Mouse (Mus musculus) hindbrain, embryonic 14.5 days (tissue): ENCODE measurements at regions not wholly inside any gene's neighbourhood (a gene's known extent, or its start where the extent isn't known, plus 50 kb on each side); places are given as distances from the start of the nearest gene placed in this dataset.
A peak's percentile ranks its signal among the peaks of the same experiment; 100 is the strongest.

Experiments used
- ATAC-seq: fragments of 200-750 bp; cut with Nextera tagmentation; 2 replicates; pipeline ENCODE4 v1.8.0; 2017; ENCODE audit warnings: moderate number of reproducible peaks, mild to moderate bottlenecking, moderate TSS enrichment, moderate library complexity; ENCODE audit not compliant: low FRiP score
- DNase-seq: peaks from one replicate; pipeline ENCODE4 v3.0.0-alpha.2; 2015; ENCODE audit warnings: low spot score
- H3K27ac ChIP-seq: fragments of 300-500 bp; sonication (generic); 2 replicates; pipeline ENCODE4 v1.5.1; 2014; ENCODE audit warnings: mild to moderate bottlenecking, moderate library complexity
- H3K27me3 ChIP-seq: fragments of 300-500 bp; sonication (generic); 2 replicates; pipeline ENCODE4 v1.6.1; 2014; ENCODE audit warnings: mild to moderate bottlenecking, low read length, mixed read lengths; ENCODE audit not compliant: control insufficient read depth, insufficient read depth
- H3K36me3 ChIP-seq: fragments of 300-500 bp; sonication (generic); replicated peaks from 2 replicates; pipeline ENCODE4 v1.6.1; 2014; ENCODE audit not compliant: control insufficient read depth, insufficient read depth
- H3K4me1 ChIP-seq: fragments of 300-500 bp; sonication (generic); replicated peaks from 2 replicates; pipeline ENCODE4 v1.6.1; 2014; ENCODE audit warnings: antibody characterized with exemption, low read length, mixed read lengths; ENCODE audit not compliant: control insufficient read depth, insufficient read depth
- H3K4me2 ChIP-seq: fragments of 300-500 bp; sonication (generic); replicated peaks from 2 replicates; pipeline ENCODE4 v1.6.1; 2014; ENCODE audit warnings: mild to moderate bottlenecking, moderate library complexity
- H3K4me3 ChIP-seq: fragments of 300-500 bp; sonication (generic); replicated peaks from 2 replicates; pipeline ENCODE4 v1.5.1; 2014; ENCODE audit warnings: mild to moderate bottlenecking, low read length
- H3K9ac ChIP-seq: fragments of 300-500 bp; sonication (generic); 2 replicates; pipeline ENCODE4 v1.6.1; 2014
- H3K9me3 ChIP-seq: fragments of 300-500 bp; sonication (generic); 2 replicates; pipeline ENCODE4 v1.6.1; 2016; ENCODE audit warnings: low read length; ENCODE audit not compliant: control insufficient read depth
- WGBS: fragments of 180-500 bp; shearing (Covaris S2); extraction: QIAGEN DNeasy Blood & Tissue Kit; methylation state at CpG from one replicate; pipeline ENCODE4 v1.1.7; 2014; 5-methylcytosine and 5-hydroxymethylcytosine counted together

DNA sequence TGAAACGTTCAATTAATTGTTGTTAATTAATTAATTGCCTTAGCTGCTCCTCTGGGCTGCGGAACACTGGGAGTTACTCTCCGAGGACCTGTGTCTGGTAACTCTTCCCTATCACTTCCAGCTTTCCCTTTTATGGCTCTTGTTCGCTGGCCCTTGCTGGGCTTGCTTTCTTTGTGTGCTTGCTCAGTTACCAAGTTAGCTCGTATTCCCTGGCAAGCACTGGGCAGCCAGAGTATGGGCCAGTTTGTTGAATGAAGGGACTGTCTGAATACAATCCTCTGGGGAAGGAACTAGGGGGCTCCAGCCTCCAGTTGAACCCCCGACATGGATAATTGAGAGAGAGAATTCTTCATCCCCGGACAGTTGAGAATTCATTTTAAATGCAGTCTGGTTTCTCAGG is 116.4 kb downstream of the Trim29 start:
- H3K4me1 ChIP-seq: peaks cover 8% of the 10 kb centered on the region; the same call in 1 of the 2 replicates
- no peaks in the 10 kb centered on the region for H3K36me3 ChIP-seq
- no peak overlapping the region for H3K4me3 ChIP-seq
- DNase-seq: peak; percentile 32
- WGBS: 35% methylated on average over 7 of the region's 7 CpGs
- no peak for ATAC-seq
- H3K9ac ChIP-seq: 0 out of 2 replicates have a peak overlapping the region, but pooled peaks have one; percentile 8
- no peak overlapping the region for H3K4me2 ChIP-seq
- H3K9me3 ChIP-seq: no peaks in the 10 kb centered on the region
- H3K27ac ChIP-seq: no peak overlapping the region
- no peaks in the 10 kb centered on the region for H3K27me3 ChIP-seq

DNA sequence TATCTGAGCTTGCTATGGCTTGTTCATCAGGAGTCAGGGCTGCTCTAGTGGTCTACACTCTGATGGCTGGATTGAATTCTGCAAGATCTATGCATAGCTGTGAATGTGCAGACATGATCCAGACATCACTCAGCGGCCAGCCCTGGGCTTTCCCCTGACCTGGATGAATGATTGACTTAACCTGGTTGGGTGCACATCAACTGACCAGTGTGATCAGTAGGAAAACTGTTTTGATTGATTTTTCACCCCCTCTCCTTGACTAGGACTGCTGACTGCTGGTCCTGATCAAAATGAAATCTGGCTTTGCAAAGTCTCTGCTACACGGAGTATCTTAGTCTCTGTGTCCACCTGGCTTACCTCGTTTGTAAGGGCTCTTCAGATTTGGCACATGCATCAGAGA is 123.3 kb downstream of the Trim29 start:
- no peak overlapping the region for H3K4me3 ChIP-seq
- WGBS: 72% methylated on average over 3 of the region's 3 CpGs
- DNase-seq (no peak), ATAC-seq (no peak)
- H3K4me2 ChIP-seq: no peak overlapping the region
- no peaks in the 10 kb centered on the region for H3K9me3 ChIP-seq
- H3K27me3 ChIP-seq: no peaks in the 10 kb centered on the region
- no peak overlapping the region for H3K9ac ChIP-seq
- peaks cover 9% of the 10 kb centered on the region; the same call in 1 of the 2 replicates for H3K4me1 ChIP-seq
- H3K36me3 ChIP-seq: no peaks in the 10 kb centered on the region
- no peak overlapping the region for H3K27ac ChIP-seq

DNA sequence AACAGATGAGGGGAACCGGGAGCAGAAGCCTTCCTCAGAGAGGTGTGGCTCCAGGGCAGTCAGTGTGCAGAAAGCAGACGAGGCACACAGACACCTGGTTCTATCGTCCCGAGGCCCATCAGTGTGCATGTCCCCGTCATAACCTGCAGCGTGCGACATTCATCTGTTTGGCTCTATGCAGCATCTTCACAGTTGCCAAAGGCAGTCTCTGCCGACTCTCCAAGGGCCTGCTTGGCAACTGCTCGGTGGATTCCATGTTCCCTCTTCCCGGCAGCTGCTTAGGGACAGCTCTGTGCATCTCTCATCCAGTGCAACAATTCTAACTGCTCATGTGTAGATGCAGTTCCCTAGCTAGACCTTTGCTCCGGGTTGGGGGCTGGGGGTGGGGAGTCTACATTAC is 127.8 kb downstream of the Trim29 start:
- no peaks in the 10 kb centered on the region for H3K36me3 ChIP-seq
- H3K27ac ChIP-seq: no peak overlapping the region
- H3K4me1 ChIP-seq: peaks cover 4% of the 10 kb centered on the region; the same call in 1 of the 2 replicates
- H3K4me3 ChIP-seq: no peak overlapping the region
- no peaks in the 10 kb centered on the region for H3K9me3 ChIP-seq
- H3K4me2 ChIP-seq: no peak overlapping the region
- 73% methylated on average over 11 of the region's 11 CpGs for WGBS
- ATAC-seq (no peak), DNase-seq (no peak)
- no peak overlapping the region for H3K9ac ChIP-seq
- H3K27me3 ChIP-seq: no peaks in the 10 kb centered on the region

DNA sequence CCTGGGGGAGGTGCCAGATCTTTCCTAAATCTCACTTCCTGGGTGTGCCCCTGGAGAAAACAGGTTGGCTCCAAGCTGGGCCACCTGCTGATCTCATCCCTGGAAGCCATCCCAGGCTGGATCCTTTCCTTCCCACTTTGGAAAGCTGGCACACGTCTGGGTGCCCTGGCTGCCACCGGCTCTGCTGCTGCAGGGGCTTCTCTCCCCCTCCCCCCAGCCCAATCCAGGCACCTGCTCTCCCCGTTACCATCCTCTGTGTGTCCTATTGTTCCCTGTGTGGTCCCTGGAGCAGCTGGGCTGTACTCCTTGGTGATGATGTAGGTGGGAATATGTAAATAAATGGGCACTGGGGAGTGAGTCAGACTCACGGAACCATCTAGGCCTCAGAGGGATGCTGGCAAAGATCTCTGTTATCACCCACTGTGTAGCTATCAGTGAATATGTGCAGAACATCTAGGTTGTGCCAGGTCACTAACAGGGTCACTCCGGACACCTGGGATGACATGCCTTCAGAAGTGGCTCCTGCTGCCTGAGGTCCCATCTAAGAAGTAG is 130.4 kb downstream of the Trim29 start:
- H3K27me3 ChIP-seq: no peaks in the 10 kb centered on the region
- no peak for DNase-seq
- H3K9ac ChIP-seq: no peak overlapping the region
- no peak overlapping the region for H3K27ac ChIP-seq
- H3K4me1 ChIP-seq: no peaks in the 10 kb centered on the region
- no peaks in the 10 kb centered on the region for H3K9me3 ChIP-seq
- H3K36me3 ChIP-seq: no peaks in the 10 kb centered on the region
- WGBS: 41% methylated on average over 5 of the region's 5 CpGs
- no peak overlapping the region for H3K4me2 ChIP-seq
- no peak overlapping the region for H3K4me3 ChIP-seq
- ATAC-seq: peak; percentile 27; the same call in 1 of the 2 replicates

DNA sequence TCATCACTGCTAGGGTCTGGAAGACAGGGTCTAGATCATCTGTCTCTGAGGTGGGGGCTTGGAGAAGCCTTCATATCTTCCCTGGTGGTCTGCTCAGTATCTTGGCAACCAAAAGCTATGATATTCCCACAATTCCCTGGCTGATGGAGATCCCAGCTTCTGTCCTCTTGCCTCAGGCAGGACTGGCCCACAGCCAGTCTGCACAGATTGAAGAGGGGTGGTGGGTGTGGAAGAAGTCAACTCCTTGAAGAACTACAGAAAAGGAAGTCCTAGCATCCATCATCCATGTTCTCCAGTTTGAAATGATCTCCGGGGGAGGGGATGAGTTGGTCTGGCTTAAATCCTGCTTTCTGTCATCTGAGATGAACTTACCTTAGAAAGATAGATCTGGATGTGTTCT is 134.8 kb downstream of the Trim29 start:
- no peaks in the 10 kb centered on the region for H3K27me3 ChIP-seq

DNA sequence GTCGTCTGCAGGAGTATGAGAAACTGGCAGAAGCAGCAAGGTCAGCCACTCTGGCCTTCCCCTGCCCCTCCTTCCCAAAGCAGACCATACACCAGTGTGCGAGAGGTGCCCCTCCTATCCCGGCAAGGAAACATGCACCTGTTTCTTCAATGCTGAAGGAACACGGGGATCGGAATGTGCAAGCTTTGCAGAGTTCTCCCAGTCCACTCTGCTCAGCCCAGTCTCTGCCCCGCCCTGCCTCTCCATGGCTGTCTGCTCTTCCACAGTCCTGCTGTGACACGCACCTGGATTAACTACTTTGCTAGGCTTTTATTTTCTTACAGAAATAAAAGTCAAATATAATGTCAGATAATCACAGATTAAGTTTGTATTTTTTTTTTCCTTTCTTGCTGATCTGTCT is 136.7 kb downstream of the Trim29 start:
- Histone ChIP-seq H3K27ac (no peak overlapping the region), H3K4me2 (no peak overlapping the region), H3K36me3 (no peaks in the 10 kb centered on the region), H3K4me1 (no peaks in the 10 kb centered on the region), H3K9ac (no peak overlapping the region), H3K27me3 (no peaks in the 10 kb centered on the region), H3K4me3 (no peak overlapping the region), H3K9me3 (no peaks in the 10 kb centered on the region)
- ATAC-seq: no peak
- WGBS: 87% methylated on average over 7 of the region's 7 CpGs
- no peak for DNase-seq

More for the DNA sequence above, 134.8 kb downstream of the Trim29 start:
- H3K9ac ChIP-seq: no peak overlapping the region
- H3K4me2 ChIP-seq: no peak overlapping the region
- no peak overlapping the region for H3K4me3 ChIP-seq
- ATAC-seq (no peak), DNase-seq (no peak)
- H3K27ac ChIP-seq: no peak overlapping the region
- H3K4me1 ChIP-seq: no peaks in the 10 kb centered on the region
- H3K9me3 ChIP-seq: no peaks in the 10 kb centered on the region
- WGBS: 93% methylated on average over 1 of the region's 1 CpGs
- no peaks in the 10 kb centered on the region for H3K36me3 ChIP-seq

DNA sequence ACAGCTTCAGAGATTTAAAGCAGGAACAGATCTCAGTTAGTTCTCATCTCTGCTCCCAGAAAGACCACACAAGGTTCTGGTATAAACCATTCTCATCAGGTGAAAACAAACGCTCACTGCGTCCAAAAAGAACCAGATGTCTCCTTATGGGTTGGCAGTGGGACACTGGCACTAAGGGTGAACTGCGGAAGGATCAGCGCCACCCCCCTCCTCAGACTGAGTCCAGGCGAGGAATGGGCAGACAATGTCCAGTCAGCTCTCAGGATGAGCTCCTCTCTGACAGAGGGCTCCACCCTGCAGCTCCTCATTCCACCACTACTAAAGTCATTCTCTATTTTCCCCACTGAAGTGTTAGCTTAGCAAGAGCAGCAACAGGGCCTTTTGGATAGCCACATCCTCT is 138.3 kb downstream of the Trim29 start:
- Histone ChIP-seq H3K4me1 (no peaks in the 10 kb centered on the region; the same call in 1 of the 2 replicates), H3K36me3 (no peaks in the 10 kb centered on the region), H3K4me2 (no peak overlapping the region), H3K27me3 (no peaks in the 10 kb centered on the region), H3K4me3 (no peak overlapping the region), H3K9ac (no peak overlapping the region), H3K27ac (no peak overlapping the region), H3K9me3 (no peaks in the 10 kb centered on the region)
- no peak for ATAC-seq
- DNase-seq: no peak
- WGBS: 73% methylated on average over 5 of the region's 5 CpGs

DNA sequence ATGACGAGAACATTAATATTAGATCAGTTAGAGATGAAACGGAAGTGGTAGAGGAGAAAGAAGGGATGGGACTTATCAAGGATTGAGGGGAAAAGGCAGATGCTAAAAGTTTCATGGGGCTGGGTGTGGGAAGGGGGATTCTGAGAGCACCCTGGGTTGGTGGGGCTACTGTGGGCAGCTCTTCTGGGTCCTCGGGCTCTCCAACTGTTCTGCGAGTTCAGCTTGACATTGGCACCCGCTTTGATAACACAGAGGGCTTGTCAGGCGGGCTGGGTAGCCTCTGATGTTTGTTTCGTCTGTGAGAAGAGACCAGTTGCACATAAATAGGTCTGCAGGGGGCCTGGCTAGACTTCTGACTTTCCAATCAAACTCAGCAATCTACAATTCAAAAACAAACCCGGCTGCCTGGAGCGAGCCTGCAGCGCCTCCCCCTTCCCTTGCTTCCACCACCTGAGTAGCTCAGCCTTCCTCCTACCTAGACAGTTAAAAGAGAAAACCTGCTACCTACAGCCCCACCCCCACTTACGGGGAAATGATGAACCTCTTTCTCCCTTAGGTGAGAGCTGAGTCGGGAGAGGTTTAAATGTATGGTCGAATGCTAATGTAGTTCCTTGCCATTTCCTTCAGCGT is 143.4 kb downstream of the Trim29 start:
- 4% methylated on average over 14 of the region's 14 CpGs for WGBS
- Histone ChIP-seq H3K27me3 (peaks cover 6% of the 10 kb centered on the region; the same call in 1 of the 2 replicates), H3K4me3 (no peak overlapping the region), H3K4me2 (peak overlapping the region; percentile 28), H3K9me3 (no peaks in the 10 kb centered on the region), H3K9ac (no peak overlapping the region), H3K36me3 (no peaks in the 10 kb centered on the region), H3K27ac (no peak overlapping the region), H3K4me1 (no peaks in the 10 kb centered on the region; the same call in 1 of the 2 replicates)
- DNase-seq (peak; percentile 38), ATAC-seq (no peak)

DNA sequence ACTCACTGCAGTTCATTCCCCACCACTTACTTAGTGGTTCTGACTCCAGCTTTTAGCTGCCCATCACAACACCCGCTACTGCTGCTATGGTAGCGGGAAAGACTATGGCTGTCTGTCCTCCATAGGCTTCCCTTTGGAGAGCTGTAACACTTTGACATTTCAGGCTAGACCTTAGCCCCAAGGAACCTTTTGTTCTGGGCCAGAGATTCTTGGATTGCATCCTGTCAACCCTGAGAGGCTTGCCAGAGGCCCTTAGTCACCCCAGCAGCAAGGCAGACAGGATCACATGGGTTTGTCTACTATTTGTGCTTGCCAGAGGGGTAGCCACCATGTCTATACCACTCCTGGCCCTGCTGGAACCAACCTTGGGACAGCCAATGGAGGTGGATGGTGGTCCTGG is 147.1 kb downstream of the Trim29 start:
- no peak overlapping the region for H3K9ac ChIP-seq
- peaks cover 6% of the 10 kb centered on the region; the same call in 1 of the 2 replicates for H3K27me3 ChIP-seq
- H3K4me3 ChIP-seq: no peak overlapping the region
- ATAC-seq: no peak
- no peaks in the 10 kb centered on the region for H3K9me3 ChIP-seq
- 92% methylated on average over 2 of the region's 2 CpGs for WGBS
- no peak for DNase-seq
- H3K4me1 ChIP-seq: no peaks in the 10 kb centered on the region; the same call in 1 of the 2 replicates
- no peak overlapping the region for H3K4me2 ChIP-seq
- H3K36me3 ChIP-seq: no peaks in the 10 kb centered on the region
- no peak overlapping the region for H3K27ac ChIP-seq
